Mouse (Mus musculus): ENCODE measurements around the gene Rc3h1.
"Not testable (repeated sequence)": the region's sequence is repeated elsewhere in the genome, so short reads cannot be mapped to it uniquely, and the experiment has no call there.

Rc3h1 gene

GRCm38 (mm10) chr1:160963199-160963598 is 57.0 kb downstream of the Rc3h1 start:
- no peak for DNase-seq (ENCODE audit: low spot score in 2 of 2)

DNA sequence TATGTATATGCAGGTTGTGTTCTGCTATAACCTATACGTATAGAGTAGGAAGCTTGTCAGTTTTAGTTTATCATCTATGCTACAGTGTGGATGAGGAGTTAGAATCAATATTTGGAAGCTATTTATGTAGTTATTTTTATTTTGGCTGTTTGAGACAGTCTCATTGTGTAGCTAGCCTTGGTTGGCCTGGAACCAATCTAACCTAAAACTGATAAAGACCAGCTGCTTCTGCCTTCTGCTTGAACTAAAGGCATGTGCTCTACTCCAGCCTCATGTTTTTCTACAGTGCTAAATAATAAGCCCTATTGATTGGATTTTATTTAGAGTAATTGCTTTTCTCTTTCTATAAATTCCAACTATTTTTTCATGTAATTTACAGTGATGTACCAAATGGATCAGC is 61.0 kb downstream of the Rc3h1 start:
- no peak for DNase-seq (ENCODE audit: low spot score in 2 of 2)

DNA sequence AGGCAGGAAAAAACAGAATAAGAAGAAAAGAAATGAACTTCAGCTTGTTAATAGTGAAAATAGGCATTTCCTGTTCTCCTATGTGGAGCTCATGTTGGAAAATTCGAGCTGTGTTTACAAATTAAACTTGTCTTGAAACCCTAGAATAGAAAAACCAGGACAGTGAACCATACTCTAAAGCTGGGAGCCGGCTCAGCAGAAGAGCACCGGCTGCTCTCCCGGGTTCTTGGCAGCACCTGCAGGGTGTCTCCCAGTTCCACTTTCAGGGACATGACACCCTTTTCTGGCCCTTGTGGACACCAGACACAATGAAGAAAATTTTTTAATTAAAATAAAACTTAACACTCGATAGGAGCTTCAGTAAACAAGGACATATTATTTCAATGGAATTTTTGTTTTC is 62.4 kb downstream of the Rc3h1 start:
- DNase-seq (ENCODE audit: low spot score in 2 of 2), result no peak

GRCm38 (mm10) chr1:160978071-160978735 is 72.0 kb downstream of the Rc3h1 start, which contains the start of gene Serpinc1:
Serpinc1 (plus strand) TSS chr1:160978585.
- no peak for DNase-seq (ENCODE audit: low spot score in 2 of 2)

GRCm38 (mm10) chr1:160980021-160980420 is 73.8 kb downstream of the Rc3h1 start:
- DNase-seq (ENCODE audit: low spot score in 2 of 2), result no peak

DNA sequence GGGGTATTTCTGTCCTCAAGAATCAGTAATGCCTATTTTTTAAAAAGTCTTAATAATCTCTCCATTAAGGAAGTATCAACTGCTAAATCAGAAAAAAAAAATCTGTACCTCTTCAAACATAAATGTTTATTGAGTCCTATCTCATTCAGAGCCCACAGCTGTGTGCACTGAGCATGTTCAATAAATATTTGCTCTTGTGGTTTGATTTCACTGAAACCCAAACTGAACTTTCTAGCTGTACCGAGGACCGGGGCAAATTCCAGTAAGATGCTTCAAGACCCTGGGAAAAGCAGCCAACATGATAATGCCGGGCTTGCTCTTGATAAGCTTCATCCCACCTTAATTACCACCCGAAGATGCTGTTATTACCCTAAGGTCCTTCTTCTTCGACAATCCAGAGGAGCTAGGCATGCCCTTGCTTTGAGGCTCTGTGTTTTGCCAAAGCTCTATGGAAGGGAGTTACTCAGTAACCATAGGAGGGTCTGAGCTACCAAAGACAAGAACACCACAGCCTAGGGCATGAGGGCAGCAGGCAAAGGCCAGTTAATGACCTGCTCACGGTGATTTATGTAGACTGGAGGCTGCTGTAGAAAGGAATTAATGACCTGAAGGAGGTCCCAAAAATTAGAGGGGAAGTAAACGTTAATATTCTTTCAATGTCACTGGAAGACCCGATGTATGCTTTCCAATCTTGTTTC is 74.5 kb downstream of the Rc3h1 start:
- DNase-seq (ENCODE audit: low spot score in 2 of 2), result no peak

GRCm38 (mm10) chr1:160981337-160981736 is 75.1 kb downstream of the Rc3h1 start:
- no peak for DNase-seq (ENCODE audit: low spot score in 2 of 2)

- DNase-seq (ENCODE audit: low spot score in 2 of 2), result no peak
Measured at GRCm38 (mm10) chr1:160982887-160983286, 76.7 kb downstream of the Rc3h1 start.

DNA sequence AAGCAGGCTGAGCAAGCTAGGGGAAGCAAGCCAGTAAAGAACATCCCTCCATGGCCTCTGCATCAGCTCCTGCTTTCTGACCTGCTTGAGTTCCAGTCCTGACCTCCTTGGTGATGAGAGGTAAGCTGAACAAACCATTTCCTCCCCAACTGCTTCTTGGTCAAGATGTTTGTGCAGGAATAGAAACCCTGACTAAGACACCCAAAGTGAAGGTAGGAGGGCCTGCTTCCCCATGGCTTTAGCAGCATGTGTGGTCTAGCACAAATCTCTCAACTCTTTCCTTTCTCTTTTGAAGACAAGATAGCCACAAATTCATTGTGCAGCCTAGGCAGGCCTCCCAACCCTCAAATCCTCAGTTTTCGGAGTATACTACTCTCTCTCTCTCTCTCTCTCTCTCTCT is 78.5 kb downstream of the Rc3h1 start:
- DNase-seq (ENCODE audit: low spot score in 2 of 2), result not testable (repeated sequence)

GRCm38 (mm10) chr1:160985477-160985876 is 79.3 kb downstream of the Rc3h1 start:
- DNase-seq (ENCODE audit: low spot score in 2 of 2), result no peak

DNA sequence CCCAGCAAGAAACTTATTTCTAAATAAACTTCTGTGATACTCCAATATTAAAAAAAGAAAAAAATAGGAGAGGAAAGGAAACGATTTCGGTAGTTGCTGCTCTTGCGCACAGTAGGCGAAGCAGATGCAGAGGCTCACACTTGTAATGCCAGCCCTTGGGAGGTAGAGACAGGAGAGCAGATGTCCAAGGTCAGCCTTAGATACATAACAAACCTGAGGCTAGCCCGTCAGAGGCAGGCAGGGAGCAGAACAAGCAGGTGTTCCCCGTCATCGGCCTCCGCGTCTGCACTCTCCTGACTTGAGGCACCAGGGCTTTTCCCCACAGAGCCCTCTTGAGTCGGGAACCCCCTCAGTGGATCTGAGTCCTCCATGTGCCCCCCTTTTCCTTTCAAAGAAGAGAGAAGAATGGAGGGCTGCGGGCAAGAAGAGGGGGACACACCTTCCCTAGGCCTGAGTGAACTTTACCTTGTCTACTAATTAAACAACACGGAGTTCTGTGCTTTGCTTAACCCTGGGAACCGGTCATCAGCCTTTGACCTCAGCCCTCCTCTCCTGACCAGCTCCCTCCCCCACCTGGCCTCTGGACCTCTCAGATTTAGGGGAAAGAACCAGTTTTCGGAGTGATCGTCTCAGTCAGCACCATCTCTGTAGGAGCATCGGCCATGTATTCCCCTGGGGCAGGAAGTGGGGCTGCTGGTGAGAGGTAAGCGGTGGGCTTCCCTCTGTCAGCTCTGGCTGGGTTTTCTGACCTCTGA is 80.8 kb downstream of the Rc3h1 start:
- DNase-seq (ENCODE audit: low spot score in 2 of 2), result no peak

DNA sequence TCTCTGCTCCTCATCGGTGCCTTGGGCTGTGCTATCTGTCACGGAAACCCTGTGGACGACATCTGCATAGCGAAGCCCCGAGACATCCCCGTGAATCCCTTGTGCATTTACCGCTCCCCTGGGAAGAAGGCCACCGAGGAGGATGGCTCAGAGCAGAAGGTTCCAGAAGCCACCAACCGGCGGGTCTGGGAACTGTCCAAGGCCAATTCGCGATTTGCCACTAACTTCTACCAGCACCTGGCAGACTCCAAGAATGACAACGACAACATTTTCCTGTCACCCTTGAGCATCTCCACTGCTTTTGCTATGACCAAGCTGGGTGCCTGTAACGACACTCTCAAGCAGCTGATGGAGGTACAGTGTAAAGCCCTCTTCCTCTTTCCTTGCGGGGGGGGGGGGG is 83.2 kb downstream of the Rc3h1 start:
- no peak for DNase-seq (ENCODE audit: low spot score in 2 of 2)

DNA sequence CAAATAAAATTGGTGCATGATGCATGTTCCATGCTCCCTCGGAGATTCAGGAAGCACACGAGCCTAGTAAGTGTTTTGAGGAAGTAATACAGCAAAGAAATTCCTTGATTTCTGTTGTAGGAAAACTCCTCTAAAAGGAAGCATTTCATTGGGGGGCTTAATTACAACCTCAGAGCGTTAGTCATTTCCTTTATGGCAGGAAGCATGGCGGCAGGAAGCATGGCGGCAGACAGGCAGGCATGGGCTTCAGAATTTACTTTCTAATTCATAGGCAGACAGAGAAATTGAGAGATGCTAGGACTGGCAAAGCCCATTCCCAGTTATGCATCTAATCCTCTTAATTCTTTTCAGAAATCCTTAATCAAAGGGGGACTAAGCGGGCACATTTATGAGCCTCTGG is 87.6 kb downstream of the Rc3h1 start:
- no peak for DNase-seq (ENCODE audit: low spot score in 2 of 2)

- no peak for DNase-seq (ENCODE audit: low spot score in 2 of 2)
Measured at GRCm38 (mm10) chr1:161004942-161005341, 98.7 kb downstream of the Rc3h1 start.

DNA sequence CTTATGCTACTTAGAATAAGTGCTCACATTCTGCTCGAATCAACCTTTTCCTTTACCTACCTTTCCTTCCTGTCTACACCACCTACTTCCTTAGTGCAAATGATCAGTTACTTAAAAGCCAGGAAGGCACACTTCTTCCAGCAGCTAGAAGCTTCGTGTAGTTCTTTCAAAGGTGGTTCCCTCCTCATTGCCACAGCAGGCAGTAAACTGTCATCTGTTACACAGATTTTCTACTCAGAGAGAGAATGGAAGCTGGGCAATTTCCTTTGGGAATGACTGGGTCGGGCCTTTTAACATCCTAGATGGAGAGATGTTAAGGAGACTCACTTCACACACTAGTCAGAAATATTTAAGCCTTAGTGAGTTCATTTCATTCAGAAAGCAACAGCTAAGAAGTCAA is 99.3 kb downstream of the Rc3h1 start:
- DNase-seq (ENCODE audit: low spot score in 2 of 2), result no peak

DNA sequence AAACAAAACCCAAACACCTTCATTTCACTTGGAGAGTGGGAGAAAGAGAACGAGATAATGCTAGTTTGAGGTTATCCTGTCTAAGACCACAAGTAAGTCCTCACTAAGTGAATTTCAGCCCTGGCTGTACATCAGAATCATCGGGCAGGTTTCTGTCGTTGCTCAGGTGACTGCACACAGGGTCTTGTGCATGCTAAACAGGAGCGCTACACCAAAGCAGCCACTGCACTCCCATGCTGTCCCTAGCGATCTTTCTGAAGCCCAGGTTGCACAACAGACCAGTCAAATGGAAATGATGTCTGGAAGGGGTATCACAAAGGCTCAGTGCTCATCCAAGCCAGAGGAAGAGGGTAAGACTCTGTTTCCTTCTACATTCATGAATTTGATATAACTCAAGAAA is 100.3 kb downstream of the Rc3h1 start:
- no peak for DNase-seq (ENCODE audit: low spot score in 2 of 2)

DNA sequence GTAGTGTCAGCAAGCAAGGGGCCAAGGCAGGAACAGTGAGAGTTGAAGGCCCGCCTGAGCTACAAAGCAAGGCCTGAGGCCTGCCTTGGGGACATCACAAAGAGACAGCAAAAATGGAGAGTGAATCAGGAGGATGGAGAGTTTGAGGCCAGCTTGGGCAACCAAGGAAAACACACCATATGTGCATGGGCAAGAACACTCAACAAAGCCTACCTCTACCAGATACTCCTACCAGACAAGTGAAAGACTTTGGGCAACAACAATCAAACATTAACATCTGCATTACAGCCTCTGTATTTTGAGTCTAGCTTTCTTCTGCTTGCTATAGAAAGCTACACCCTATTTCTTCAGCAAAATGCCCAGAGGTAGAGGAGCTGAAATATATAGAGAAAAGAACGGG is 101.8 kb downstream of the Rc3h1 start:
- no peak for DNase-seq (ENCODE audit: low spot score in 2 of 2)

DNA sequence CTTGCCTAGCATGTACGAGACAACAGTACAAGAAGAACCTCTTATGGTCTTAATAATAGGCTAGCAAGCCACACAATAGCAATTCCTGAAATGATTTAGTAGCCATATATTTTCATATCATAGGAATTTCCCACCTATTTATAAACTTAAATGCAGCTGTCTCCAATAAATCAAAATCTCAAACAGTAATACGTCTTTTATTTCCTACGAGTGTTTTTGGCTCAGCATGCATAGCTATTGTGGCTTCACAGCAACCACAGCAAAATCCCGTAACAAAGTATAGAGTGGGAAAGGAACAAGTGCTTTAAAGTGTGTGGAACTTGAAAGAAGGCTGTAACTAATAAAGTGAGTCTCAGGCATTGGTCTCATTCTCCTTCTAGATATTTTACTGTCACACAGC is 104.2 kb downstream of the Rc3h1 start:
- no peak for DNase-seq (ENCODE audit: low spot score in 2 of 2)

DNA sequence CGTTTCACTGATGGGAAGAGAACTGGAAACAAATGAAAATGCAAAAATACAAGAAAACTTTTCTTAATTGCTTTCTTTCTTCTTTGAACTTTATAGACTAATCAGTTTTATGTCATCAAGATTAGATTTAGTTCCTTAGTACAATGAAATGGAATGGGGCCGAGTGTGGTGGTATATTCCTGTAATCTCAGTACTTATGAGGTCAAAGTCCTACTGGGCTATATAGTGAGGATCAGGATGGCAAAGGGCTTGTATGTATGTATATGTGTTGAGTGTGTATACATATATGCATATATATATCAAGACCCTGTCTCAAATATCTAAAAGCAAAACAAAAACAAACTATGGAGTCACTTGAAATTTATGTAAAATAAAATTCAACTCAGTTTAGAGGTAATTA is 110.2 kb downstream of the Rc3h1 start:
- no peak for DNase-seq (ENCODE audit: low spot score in 2 of 2)

DNA sequence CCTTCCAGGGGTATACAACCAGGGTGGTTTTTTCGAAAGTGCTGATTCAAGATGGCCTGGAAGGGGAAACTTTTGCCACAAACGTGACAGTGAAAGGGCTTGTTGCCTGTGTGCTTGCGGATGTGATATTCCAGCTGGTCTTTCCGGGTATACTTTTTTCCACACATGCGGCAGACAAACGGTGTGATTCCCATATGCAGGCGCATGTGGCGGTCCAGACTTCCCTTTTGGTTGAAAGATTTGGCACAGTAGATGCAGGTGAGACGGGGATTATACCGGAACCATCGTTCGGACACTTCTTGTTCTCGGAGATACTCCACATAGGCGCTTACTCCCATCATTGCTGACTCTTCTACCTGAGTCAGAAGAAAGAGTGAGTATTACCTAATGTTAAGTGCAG is 113.8 kb downstream of the Rc3h1 start:
- no peak for DNase-seq (ENCODE audit: low spot score in 2 of 2)

Measured in cerebellum, postnatal 4 days (tissue).